Mouse (Mus musculus) monocyte, adult 2 months (primary cell): Measurements from ENCODE around the gene Ank3.

Experiments
- DNase-seq, 2 experiments: peaks; one replicate each; pipeline ENCODE4 v3.0.0; 2022; ENCODE audit warnings: low spot score in 2 of 2, low read depth in 1 of 2

Ank3 gene

GRCm38 (mm10) chr10:69813823-69814522, 415.4 kb downstream of the Ank3 start:
- no peak for DNase-seq

- DNase-seq, result no peak
Measured at GRCm38 (mm10) chr10:69821245-69821644, 422.7 kb downstream of the Ank3 start.

- no peak for DNase-seq
Measured at GRCm38 (mm10) chr10:69828770-69829169, 430.2 kb downstream of the Ank3 start.

GRCm38 (mm10) chr10:69829236-69829635, 430.7 kb downstream of the Ank3 start:
- DNase-seq, result no peak

- no peak for DNase-seq
Measured at GRCm38 (mm10) chr10:69831568-69831967, 433.0 kb downstream of the Ank3 start.

- DNase-seq, result no peak
Measured at GRCm38 (mm10) chr10:69832241-69832640, 433.7 kb downstream of the Ank3 start.

GRCm38 (mm10) chr10:69832822-69833221, 434.2 kb downstream of the Ank3 start:
- no peak for DNase-seq

- DNase-seq, result no peak
Measured at GRCm38 (mm10) chr10:69834700-69835099, 436.1 kb downstream of the Ank3 start.

- no peak for DNase-seq
Measured at GRCm38 (mm10) chr10:69845749-69846148, 447.2 kb downstream of the Ank3 start.

- DNase-seq, result no peak
Measured at GRCm38 (mm10) chr10:69852366-69853091, 454.0 kb downstream of the Ank3 start.

GRCm38 (mm10) chr10:69854587-69855185, 456.1 kb downstream of the Ank3 start:
- no peak for DNase-seq

GRCm38 (mm10) chr10:69858011-69858410, 459.4 kb downstream of the Ank3 start:
- no peak for DNase-seq

- DNase-seq, result no peak
Measured at GRCm38 (mm10) chr10:69858897-69859605, 460.5 kb downstream of the Ank3 start.

GRCm38 (mm10) chr10:69859848-69860479, 461.4 kb downstream of the Ank3 start:
- DNase-seq, result no peak

- no peak for DNase-seq
Measured at GRCm38 (mm10) chr10:69862829-69863228, 464.3 kb downstream of the Ank3 start.

- peak in 1 of 2 experiments; percentile 19 for DNase-seq
Measured at GRCm38 (mm10) chr10:69870348-69870747, 471.8 kb downstream of the Ank3 start.

- DNase-seq, result no peak
Measured at GRCm38 (mm10) chr10:69870947-69871346, 472.4 kb downstream of the Ank3 start.

GRCm38 (mm10) chr10:69872182-69872741, 473.7 kb downstream of the Ank3 start:
- DNase-seq, result no peak

GRCm38 (mm10) chr10:69872892-69873291, 474.3 kb downstream of the Ank3 start:
- DNase-seq, result no peak

GRCm38 (mm10) chr10:69874806-69875205, 476.2 kb downstream of the Ank3 start:
- no peak for DNase-seq
